Mouse (Mus musculus): ENCODE data around the gene Plekha1.

Plekha1 gene

DNA sequence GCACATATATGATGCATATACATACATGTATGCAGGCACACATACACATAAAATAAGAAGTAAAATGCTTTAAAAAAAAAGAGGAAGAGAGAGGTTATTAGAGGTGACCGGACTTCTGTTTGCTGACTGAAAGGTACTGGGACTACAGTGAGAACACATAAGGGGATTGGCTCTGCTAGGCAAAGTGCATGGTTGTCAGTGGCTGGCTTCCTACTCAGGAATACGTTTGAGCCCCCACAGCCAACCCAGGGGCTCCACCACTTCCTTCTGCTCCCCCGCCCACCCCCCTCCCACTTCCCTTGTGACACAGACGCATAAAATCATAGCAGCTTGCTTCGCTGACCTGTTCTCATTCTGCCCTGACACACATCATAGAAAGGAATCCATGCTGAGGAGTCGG, 7.6 kb upstream of the Plekha1 start:
- in situ Hi-C loops (cut with MboI; ENCODE audit: unreplicated experiment in 2 of 2), result loop anchor here in 1 of 2 experiments (25.0 kb wide), 1 partner anchor 321 kb away; no protein-coding TSS in a partner anchor

DNA sequence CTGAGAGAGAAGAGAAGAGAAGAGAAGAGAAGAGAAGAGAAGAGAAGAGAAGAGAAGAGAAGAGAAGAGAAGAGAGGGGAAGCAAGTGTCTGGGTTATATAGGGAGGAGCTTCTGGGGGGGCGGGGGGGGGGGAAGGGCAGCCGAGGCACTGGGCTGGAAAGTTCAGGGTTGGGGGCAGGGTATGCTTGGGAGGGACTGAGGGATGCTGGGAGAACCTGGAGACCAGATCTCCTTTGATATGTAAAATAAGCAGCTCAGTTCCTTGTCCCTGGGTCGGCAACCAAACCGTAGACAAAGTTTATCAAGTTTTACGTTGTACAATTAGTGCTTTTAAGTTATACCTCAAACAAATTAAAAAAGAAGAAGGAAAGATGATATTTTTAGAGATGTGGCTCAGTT, 5.6 kb upstream of the Plekha1 start:
- in situ Hi-C loops (cut with MboI; ENCODE audit: unreplicated experiment in 2 of 2), result loop anchor here in 1 of 2 experiments (25.0 kb wide), 1 partner anchor 323 kb away; no protein-coding TSS in a partner anchor

DNA sequence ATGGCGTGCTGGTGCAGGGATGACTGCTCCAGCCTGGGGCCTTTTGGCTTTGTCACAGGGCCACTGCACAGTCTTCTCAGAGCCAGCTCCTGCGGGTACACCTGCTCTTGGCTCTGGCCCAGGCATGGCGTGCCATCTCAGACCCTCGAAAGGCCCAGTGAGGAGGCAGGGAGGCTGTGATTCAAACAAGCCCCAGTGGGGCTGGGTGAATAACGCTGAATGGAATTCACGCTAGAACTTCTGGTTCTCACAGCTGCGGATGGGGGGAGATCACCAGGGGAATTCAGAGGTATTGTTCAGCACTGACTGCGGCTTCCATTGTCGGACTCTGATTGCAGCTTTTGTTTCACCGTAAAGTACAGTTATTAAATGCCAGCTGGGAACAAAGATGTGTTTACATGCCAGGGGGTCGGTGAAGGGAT, 4.8 kb upstream of the Plekha1 start:
- in situ Hi-C loops (cut with MboI; ENCODE audit: unreplicated experiment in 2 of 2), result loop anchor here in 1 of 2 experiments (25.0 kb wide), 1 partner anchor 323 kb away; no protein-coding TSS in a partner anchor

DNA sequence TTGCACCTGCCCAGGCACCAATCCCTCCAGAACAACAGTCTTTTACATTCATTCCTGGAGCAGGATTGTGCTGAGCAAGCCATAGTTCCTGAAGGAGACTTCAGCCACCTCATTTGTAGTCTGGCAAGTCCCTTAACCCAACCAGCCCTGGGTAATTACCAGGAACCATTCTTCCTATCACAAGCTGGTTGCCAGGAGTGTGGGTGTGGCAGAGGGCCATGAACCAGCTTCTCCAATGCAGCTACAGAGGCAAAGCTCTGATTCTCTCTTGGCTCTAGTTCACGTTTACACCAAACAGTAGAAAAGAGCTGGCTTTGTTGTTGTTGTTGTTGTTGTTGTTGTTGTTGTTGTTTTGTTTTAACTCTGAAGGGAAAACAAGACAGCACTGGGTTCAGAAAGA, 3.1 kb upstream of the Plekha1 start:
- in situ Hi-C loops (cut with MboI; ENCODE audit: unreplicated experiment in 2 of 2), result loop anchor here in 1 of 2 experiments (25.0 kb wide), 1 partner anchor 325 kb away; no protein-coding TSS in a partner anchor

DNA sequence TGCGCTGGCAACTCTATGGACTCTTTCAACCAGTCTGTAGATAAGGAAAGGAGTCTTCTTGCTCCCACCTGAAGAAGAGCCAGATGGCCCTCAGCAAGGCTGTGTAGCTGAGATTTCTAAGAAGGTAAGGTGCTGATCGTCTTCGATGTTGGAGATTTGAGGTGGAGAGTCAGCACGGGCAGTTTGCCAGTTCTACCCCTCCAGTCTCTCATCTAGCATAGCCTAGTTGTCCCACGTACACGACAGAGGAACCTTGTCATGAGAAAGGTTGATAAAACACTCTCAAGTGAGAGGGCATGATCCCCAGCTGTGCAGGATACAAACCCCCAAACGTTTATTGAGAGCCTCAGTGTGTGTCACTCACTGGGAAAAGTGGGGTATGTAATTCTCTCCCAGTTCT, 845 bp upstream of the Plekha1 start:
- in situ Hi-C loops (cut with MboI; ENCODE audit: unreplicated experiment in 2 of 2), result loop anchor here in 1 of 2 experiments (25.0 kb wide), 1 partner anchor 327 kb away; no protein-coding TSS in a partner anchor

DNA sequence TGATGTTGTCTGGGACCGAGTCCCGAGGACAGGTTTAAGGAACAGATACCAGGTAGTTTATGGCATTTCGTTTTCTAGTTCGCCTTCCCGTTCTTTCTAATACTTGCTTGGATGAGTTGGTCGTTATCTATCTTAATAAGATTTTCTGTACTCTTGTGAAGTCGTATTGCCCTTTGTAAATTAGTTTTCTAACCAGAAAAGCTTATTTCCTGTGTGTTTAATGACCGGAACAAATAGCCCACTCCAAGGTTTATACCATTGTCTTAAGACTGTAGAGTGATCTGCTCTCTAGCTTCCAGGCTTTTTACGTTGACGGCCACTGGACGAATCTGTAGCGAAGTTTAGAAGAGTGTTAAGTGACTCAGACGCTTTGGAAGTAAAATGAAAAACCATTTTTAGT, 1.1 kb downstream of the Plekha1 start:
- in situ Hi-C loops (cut with MboI; ENCODE audit: unreplicated experiment in 2 of 2), result loop anchor here in 1 of 2 experiments (25.0 kb wide), 1 partner anchor 329 kb away; no protein-coding TSS in a partner anchor

DNA sequence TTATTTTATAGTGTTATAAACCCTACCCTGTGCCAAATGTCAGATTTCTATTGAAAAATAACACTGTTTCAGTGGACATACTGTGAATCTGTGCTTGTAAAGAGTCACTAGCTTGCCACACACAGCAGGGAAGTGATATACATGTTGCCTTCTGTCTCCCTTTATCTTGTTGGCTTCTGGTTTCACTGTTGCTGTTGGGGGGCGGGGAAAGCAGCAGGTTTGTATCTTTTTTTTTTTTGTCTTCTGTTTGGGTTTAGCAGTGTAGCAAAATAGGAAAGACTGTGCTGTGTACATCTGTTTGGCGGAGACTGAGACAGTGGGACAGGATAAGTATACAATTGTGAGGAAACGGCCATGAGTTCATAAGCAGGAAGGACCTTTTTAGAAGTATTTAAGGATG, 1.7 kb downstream of the Plekha1 start:
- in situ Hi-C loops (cut with MboI; ENCODE audit: unreplicated experiment in 2 of 2), result loop anchor here in 1 of 2 experiments (25.0 kb wide), 1 partner anchor 330 kb away; no protein-coding TSS in a partner anchor

DNA sequence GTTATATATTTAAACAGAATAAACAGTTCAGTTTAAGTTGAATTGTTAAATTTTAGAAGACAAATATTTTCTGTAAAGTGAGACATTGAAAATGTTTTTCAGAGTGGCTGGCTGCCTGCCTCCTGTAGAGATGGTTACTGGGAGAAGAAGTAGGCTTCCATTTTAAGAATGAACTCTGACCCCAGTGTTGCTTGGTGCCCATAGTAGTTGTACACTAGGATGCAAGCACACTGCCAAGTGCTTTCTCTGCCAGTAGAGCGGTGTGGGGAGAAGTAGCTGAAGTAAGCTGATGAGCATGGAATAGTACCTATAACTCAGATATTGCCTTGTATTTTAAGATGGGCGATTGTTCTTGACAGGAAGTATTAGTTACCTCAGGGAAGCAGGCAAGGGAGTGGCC, 18.6 kb downstream of the Plekha1 start:
- in situ Hi-C loops (cut with MboI; ENCODE audit: unreplicated experiment in 2 of 2), result no loop called here

DNA sequence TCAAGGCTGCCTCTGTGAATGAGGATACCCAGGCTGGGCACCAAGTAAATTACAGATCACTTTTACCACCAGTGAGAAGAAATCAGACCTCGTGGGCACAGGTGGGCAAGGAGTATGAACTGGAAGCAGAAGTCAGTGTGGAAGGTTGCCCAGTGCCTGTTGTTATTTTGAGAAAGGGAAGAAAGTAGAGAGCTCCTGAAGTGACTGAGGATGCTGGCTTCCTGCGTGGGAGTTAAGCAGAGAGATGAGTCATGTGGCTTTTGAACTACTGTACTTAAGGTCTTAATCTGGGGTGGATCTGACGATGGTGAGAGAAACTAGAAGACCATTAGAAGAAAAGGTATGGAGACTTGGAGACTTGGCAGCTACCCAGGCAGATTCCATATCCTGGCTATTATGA, 20.7 kb downstream of the Plekha1 start:
- in situ Hi-C loops (cut with MboI; ENCODE audit: unreplicated experiment in 2 of 2), result no loop called here

DNA sequence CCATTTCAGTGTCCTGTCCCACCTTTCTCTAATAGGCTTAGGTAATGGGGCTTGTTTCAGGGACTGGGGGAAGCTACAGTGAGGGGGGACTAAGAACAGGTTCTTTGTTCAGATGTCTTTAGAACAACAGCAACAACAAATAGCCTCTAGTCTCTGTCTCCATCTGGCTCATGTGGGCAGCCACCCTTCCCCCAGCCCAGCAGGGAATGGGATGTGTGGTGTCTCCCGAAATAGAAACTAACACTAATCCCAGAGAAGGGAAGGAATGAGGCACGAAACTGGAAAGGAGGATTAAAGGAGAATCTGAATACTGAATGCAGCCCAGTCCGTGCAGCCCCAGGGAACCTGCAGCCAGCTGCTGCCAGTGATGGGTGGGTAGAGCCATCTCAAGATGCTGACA, 22.4 kb downstream of the Plekha1 start:
- in situ Hi-C loops (cut with MboI; ENCODE audit: unreplicated experiment in 2 of 2), result no loop called here

DNA sequence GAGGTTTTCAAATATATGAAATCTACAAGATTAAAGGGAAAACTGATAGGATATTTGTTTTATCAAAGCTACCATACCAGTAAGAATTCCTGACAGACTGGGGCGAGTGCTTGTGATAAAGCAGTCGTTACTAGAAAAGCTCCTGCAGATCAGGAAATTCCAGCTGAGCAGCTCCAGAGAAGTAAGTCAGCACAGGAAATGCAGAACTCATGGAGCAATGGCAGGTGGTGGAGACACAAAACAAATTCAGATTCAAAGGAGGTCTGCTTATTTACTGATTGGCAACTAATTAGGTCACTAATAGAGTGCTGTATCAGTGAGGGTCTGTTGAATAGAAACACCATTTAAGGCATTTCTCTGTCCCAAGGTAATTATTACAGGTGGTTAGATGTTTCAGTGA, 25.3 kb downstream of the Plekha1 start:
- in situ Hi-C loops (cut with MboI; ENCODE audit: unreplicated experiment in 2 of 2), result no loop called here

DNA sequence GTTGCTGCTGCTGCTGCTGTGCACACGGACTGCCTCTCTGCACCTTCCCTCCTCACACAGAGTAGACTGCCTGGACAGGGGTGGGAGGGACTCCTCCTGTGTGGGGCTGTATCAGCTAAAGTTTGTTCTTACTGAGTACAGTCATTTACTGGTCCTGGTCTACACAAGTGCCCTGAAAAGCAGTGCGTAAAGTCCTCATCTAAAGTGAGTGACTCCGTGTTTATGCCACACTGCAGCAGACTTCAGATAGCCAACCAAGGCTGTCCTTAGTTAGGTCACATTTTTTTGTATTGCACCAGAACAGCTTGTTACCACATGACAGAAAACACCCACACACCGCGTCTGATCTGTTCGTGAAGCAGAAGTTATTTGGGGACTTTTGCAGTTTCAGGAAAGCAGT, 27.4 kb downstream of the Plekha1 start:
- in situ Hi-C loops (cut with MboI; ENCODE audit: unreplicated experiment in 2 of 2), result no loop called here

DNA sequence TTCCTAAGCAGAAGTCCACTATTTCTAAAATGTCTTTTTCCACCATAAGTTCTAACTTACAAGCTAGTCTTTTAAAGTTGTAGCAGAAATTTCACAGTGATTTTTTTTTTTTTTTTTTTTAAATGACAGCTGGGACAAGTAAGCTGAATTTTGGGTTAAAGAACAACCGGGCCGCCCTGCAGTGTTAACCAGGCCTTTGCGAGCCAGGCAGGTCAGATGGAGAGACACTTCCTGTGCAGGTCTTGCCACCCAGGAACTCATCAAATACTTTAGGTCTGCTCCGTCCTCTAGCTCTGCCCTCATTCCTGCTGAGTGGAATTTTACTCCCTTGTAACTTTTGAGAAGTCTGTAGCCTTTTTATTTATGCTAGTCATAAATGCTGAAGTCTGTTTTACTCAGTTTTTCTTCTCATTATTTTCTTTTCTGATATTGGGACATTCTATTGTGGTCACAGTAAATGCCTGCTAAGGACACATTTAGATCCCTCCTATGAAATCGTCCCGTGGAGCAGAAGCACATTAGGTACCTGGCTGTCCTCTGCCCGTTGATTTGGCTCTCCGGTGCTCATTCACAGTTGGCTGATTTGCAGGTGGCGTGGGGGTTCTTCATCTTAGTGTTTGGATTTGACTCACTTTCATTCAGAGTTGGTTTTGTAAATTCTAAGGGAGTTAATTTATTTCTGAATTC, 29.5 kb downstream of the Plekha1 start:
- in situ Hi-C loops (cut with MboI; ENCODE audit: unreplicated experiment in 2 of 2), result no loop called here

DNA sequence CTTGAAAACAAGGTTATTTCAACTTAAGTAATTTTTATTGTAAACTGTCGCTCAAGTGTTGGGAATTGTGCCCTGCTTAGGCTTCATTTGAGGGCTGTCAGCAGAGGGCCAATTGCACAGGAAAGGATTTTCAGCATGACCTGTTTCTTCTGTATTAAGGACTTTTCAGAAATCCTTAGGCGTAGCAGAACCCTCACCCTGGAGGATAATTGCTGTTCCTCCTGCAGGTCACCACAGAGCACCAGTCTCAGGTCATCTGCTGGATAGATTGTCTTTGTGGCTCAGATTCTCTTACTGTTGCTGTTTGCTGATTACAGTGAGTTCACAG, 30.0 kb downstream of the Plekha1 start:
- in situ Hi-C loops (cut with MboI; ENCODE audit: unreplicated experiment in 2 of 2), result no loop called here

DNA sequence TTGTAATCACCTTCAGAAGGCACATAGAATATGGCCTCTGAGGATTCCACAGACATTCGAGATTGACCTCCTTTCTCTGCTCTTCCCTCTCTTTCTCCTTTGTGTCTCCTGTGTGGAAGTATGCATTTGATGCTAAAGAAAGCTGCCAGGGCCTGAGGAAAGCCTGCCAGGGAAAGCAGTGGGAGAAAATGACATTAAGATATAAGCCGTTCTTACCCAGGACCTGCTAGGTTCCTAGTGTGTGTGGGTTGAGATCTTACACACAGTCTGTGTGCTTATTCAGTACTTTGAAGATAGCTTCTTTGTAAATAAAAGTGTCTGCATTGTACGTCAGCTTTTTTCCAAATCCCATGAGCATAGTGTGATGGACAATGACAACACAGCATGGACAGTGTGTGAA, 30.5 kb downstream of the Plekha1 start:
- in situ Hi-C loops (cut with MboI; ENCODE audit: unreplicated experiment in 2 of 2), result no loop called here

DNA sequence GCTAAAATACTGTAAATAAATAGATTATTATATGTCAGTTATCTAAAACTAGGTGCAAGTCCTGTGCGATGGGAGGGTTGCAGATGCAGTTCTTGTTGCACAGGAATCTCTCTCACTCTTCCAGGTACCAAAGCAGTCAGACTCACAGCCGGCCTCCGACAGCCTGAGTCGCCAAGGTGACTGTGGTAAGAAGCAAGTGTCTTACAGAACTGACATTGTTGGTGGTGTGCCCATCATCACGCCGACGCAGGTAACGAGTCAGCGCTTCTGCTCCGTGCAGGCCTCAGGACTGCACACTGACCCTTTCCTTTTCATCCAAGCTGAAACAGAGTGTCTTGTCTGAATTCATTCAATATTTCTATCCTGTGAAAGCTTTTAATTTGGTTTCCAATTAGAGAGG, 31.6 kb downstream of the Plekha1 start:
- in situ Hi-C loops (cut with MboI; ENCODE audit: unreplicated experiment in 2 of 2), result no loop called here

DNA sequence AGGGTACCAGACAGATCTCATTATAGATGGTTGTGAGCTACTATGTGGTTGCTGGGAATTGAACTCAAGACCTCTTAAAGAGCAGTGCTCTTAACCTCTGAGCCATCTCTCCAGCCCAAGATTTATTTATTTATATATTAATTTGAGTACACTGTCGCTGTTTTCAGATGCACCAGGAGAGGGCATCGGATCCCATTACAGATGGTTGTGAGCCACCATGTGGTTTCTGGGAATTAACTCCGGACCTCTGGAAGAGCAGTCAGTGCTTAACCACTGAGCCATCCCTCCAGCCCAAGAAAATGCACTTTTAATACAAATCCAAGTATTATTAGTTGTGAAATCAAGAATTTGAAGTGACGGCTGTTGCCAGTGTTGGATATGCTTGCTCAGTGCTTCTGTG, 32.8 kb downstream of the Plekha1 start:
- in situ Hi-C loops (cut with MboI; ENCODE audit: unreplicated experiment in 2 of 2), result no loop called here

DNA sequence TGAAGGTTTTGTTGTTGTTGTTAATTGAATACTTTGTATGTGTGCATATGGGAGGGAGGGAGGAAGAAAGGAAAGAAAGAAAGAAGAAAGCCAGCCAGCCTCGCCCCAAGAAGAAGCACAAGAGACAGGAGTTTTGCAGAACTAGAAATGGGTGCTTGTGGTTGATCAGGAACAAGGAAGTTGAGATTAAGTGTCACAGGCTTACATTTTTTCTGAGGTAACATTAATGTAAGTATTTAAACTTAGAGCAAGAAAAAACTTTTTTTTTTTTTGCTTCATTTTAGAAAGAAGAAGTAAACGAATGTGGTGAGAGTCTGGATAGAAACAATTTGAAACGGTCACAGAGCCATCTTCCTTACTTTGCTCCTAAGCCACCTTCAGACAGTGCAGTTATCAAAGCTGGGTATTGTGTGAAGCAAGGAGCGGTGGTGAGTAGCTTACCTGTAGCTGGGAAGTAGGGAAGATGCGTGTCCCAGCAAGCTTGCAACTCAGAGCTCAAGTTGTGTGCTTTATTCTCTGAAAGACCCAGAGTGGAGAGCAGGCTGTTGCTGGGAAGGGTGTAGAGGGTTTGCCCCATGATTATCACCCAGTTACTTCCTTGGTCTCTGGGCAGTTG, 34.8 kb downstream of the Plekha1 start:
- in situ Hi-C loops (cut with MboI; ENCODE audit: unreplicated experiment in 2 of 2), result loop anchor here in 1 of 2 experiments (25.0 kb wide), 1 partner anchor 1238 kb away; no protein-coding TSS in a partner anchor

DNA sequence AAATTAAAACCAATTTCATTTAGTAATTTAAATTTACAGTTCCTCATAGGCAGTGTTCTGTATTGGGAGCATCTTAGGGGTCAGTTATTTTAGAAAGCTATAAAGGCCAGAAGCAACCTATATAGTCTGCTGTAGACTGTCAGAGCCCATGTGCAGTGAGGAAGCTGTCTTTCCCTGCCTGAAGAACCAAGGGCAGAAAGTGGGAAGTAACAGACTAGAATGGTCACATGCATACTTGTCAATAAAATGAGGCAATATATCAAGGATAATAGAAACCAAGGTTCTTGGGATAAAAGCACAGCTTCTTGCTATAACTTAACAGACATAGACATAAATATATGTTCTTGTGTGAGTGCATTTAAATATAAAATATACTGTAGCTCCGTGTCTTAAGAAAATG, 37.4 kb downstream of the Plekha1 start:
- in situ Hi-C loops (cut with MboI; ENCODE audit: unreplicated experiment in 2 of 2), result loop anchor here in 1 of 2 experiments (25.0 kb wide), 1 partner anchor 1241 kb away; no protein-coding TSS in a partner anchor

DNA sequence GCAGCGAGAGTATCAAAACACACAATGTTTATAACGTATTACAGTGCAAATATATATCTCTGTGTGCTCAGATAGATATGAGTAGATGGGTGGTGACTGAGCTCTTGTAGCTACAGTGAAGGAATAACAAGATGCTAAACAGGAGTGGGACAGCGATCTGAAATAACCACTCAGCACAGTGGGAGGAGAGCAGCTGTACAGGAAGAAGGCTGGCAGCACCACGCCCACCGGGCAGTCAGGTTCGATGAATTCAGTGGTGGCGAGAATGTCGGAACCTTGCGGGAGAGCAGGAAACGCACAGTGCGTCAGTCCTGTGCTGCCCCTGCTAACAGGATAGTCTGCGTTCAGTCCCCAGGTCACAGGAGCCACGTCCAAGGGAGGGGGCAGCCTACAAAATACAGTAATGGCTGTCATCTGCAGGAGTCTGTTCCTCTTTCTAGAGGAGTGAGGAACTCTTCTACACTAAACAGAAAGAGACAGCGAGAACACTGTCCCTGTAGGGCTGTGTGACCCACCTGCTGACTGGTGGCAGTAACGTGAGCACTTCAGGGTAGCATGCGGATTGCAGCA, 38.0 kb downstream of the Plekha1 start:
- in situ Hi-C loops (cut with MboI; ENCODE audit: unreplicated experiment in 2 of 2), result loop anchor here in 1 of 2 experiments (25.0 kb wide), 1 partner anchor 1241 kb away; no protein-coding TSS in a partner anchor

Data from v-Abl transformed pro-B cells (cell line).